Mouse (Mus musculus): ENCODE results near the gene Pnliprp2. TPM values are rescaled to one million over a fixed set of nuclear protein-coding genes. Genes with fewer than 3 reads are reported as not detected.

The Pnliprp2 gene
- not detected for polyA plus RNA-seq (2017; shearing (Covaris generic))

- no peak for ATAC-seq
Measured at GRCm38 (mm10) chr19:58759423-58759822, at the start of gene Pnliprp2. Pnliprp2 (plus strand) TSS chr19:58759719.

DNA sequence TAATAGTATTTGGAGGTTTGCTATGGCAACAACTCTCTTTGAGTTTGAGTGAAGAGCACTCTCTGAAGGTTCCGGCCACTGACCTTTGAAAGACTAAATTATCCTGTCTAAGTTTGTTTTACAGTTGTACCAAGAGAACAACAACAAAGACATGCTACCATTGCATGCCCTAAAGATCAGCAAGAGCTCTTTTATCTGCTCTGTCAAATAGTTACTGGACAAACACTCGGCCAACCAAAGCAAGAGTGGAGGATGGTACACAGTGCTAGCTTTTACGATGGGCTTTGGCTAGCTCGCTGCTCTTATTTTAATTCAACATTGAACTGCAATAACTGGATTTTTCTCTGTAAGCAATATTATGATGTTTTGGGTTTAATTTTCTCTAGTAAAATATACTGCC lies 41.6 kb upstream of the Pnliprp2 start:
- no peak for ATAC-seq

DNA sequence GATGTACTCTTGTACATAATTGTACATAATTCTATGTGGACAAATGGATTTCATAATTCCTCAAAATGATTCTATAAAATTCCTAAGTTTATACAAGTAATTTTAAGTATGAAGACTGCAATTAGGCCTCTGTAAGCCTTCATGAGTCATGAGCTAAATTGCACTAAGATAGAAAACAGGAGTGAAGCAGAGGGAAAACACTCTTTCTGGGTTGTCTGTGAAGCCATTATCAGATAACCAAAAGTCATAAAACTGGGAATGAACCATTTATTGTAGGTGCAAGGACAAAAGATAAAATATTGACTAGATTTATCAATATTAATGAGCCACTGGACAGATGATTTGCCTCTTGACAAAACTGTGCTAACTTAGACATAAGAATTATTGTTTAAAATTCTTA lies 39.1 kb upstream of the Pnliprp2 start:
- no peak for ATAC-seq

- no peak for ATAC-seq
Measured at GRCm38 (mm10) chr19:58726551-58726950, 33.0 kb upstream of the Pnliprp2 start.

DNA sequence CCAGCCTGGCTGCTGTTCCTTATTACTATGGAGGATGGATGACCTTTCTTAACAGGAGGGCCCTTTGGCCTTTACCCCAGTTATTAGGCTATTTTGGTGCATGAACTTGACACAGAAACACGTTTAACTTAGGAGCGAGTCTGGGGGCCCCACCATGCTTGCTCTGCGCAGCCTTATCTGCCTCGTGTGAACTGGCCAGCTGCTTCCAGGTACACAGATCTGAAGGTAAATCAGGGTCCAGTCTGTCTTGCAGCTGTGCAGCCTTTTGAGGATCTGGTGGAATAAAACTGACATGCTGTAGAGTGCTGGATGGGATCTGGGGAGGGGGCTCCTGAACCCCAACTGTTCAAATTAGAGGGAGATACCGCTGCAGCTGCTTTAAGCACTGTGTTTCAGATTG lies 31.8 kb upstream of the Pnliprp2 start:
- ATAC-seq: no peak

DNA sequence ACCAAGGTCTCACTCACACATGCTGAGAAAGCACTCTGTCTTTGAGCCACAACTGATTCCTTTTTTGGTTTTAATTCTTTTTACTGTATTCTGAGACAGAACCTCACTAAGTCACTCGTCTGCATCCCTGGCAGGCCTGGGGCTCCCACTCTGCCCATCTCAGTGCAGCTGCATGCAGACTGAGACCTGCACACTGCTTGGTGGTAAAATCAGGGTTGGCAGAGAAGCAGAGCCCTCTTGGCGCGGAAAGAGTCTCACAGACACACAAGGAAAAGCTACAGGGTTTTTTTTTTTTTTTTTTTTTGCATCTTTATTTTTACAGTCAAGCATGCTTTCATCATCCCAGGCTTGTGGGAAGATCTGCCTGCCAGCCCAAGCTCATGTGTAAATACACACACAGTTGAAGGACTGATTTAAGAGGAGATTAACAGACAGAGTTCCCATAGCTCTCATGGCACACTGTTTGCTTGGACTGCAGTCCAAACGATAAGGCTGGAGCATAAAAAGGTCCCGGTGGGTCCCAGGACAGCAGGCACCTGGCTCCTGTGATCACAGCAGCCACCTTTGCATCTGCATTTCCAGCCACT lies 31.0 kb upstream of the Pnliprp2 start, which contains the start of gene Pnliprp1:
Gene Pnliprp1 (plus strand): TSS at position 443 of the 587 bp plus-strand sequence.
- no peak for ATAC-seq

DNA sequence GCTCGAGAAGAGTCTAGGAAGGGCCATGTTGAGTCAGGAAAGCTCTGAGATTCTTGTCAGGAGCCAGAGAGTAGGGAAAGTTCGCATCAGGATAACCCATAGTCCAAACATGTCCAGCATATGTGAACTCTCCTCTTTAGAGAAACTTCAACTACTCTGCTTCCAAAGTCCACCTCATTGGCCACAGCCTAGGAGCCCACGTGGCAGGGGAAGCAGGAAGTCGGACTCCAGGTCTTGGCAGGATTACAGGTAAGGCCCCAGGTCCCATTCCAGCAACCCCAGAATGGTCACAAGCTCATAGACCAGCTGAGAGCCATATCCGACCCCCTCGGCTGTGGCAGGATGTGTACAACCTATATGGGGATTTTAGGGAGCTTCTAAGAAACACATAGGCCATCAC lies 26.3 kb upstream of the Pnliprp2 start:
- ATAC-seq: no peak

DNA sequence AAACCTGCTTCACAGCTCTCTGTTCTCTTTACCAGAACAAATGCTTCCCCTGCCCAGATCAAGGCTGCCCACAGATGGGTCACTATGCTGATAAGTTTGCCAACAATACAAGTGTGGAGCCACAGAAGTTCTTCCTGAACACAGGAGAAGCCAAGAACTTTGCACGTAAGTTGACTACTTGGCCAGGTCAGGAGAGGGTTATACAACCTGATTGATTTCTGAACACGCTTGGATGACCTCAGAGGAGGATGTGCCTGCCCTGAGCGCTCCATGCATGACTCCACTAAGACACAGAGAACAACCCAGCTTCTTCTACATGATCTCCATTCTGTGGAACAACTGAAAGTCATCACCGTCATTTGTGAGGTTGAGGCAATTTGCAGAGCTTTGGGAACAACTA lies 21.4 kb upstream of the Pnliprp2 start:
- no peak for ATAC-seq

GRCm38 (mm10) chr19:58741036-58741435 lies 18.5 kb upstream of the Pnliprp2 start:
- no peak for ATAC-seq

GRCm38 (mm10) chr19:58742711-58743110 lies 16.8 kb upstream of the Pnliprp2 start:
- no peak for ATAC-seq

DNA sequence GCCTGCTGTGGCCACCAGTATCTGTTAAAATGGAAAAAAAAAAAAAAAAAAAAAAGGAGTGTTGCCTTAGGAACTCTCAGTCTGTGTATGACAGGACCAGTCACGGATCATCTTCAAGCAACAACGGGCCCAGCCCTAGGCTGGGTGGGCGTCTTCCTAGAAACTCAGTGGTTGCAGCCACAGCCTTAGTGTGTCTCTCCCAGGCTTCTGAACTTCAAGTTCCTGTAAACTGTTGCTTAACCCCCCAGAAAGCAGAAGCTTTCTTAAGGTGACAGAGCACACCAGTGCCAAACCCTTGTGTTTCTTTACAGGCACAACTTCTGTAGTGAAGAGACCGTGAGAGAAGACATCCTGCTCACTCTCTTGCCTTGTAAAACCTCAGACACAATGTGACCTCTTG lies 15.8 kb upstream of the Pnliprp2 start:
- ATAC-seq: no peak

DNA sequence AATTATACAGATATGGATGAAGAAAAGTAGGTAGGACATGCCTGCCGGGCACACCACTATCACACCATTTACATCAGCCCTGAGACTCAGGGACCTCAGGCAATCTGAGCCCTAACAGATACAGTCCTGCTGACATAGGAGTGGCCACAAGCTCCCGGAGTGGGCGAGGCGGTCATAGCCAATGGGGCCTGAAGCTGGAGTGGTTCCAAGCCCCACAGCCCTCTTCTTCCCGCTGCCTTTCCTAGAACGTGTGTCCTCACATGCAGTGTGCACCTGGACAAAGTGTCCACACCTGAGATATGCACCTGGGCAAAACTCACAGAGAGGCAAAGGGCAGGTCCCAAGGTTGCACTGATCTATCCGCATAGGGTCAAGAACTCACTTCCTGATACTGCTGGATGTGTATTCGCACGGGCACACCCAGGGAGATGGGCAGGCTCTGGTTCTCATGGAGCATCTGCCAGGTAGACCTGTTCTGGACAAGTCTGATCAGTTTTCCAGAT lies 12.0 kb upstream of the Pnliprp2 start:
- ATAC-seq: no peak

DNA sequence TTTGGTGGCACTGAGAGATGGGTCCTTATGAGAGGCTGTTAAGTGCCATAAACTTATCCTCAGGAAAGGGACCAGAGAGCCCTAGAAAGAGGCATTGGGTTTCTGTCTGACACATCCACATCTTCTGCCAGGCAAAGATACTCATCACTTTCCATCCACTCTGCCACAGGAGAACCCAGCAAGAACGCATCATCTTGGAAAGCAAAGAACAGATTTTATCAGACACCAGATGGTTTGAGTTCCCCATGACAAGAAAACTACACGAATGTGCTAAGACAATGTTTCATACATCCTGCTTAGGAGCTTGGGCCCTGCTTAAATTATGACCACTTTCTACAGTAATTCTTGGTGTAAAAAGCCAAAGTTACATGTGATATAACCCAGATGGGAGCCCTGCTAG lies 8.7 kb upstream of the Pnliprp2 start:
- no peak for ATAC-seq

DNA sequence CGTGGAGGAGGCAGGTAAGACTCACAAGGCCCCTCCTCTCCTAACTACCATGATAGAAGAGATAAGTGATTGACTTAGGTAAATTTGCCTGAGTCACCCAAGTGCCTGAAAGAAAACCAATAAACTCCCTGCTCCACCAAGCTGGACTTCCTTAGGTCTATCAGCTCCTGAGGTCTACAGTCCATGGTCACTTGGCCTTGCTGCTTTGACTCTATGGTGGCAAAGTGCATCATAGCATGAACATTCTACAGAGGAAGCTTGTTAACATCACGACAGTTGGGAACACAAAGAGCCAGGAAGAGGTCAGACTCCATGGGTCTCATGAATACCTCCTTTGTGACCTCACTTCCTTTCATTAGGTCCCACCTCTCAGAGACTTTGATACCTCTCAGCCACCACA lies 8.0 kb upstream of the Pnliprp2 start:
- ATAC-seq: no peak

- ATAC-seq: no peak
Measured at GRCm38 (mm10) chr19:58758871-58759270, 648 bp upstream of the Pnliprp2 start.

DNA sequence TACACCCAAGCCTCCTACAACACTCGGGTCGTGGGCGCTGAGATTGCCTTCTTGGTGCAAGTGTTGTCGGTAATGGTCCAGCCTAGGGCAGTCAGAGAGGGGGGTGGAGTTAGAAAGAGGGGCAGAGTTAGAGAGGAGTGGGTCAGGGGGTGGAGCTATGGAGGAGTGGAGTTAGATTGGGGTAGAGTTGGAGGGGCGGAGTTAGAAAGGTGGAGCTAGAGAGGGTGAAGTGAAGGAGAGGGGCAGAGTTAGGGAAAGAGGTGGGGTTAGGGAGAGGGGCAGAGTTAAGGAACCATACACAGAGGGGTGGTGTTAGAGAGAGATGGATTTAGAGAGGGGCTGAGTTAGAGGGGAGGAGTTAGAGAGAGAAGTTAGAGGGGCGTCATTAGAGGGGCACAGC lies 2.8 kb downstream of the Pnliprp2 start:
- no peak for ATAC-seq

- no peak for ATAC-seq
Measured at GRCm38 (mm10) chr19:58762848-58763541, 3.5 kb downstream of the Pnliprp2 start.

DNA sequence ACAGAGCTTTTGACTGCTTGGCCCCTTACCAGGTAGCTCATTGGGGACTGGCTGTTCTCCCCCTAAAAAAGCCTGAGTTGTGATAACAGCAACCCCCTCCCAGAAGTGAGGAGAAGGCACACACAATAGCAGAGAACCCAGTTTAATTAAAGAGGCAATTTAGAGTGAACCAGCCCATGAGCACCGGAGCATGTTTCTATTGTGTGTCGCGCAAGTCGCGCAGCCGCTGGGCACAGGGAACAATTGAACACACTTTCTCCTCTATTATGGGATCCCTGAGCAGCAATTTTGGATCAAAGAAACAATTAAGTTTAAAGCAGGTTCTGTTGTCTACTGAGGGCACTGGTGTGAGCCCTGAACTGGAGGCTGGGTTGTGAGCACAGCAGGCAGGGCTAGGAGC lies 7.8 kb downstream of the Pnliprp2 start:
- ATAC-seq: no peak

GRCm38 (mm10) chr19:58776461-58776860 lies 16.9 kb downstream of the Pnliprp2 start:
- ATAC-seq: no peak

- no peak for ATAC-seq
Measured at GRCm38 (mm10) chr19:58781566-58781965, 22.0 kb downstream of the Pnliprp2 start.

- ATAC-seq: no peak
Measured at GRCm38 (mm10) chr19:58783938-58784337, 24.4 kb downstream of the Pnliprp2 start.

DNA sequence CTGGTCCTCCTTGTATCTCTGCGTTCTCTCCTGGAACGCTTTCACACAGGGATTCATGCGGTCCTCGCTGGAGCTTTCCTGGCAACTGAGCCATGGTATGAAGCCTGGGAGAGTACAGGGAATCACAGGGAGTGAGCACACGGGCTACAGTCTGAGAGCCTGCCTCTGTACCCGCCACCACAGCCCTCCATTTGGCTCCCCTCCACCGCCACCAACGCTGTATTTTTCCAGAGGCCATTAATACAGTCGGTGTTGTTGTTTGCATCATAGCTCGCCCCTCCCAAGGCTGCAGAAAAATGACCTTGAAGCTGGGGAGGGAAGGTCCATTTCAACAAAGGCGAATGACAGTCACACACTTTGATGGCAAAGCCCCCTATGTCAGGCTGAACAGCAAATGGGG lies 29.7 kb downstream of the Pnliprp2 start:
- no peak for ATAC-seq

DNA sequence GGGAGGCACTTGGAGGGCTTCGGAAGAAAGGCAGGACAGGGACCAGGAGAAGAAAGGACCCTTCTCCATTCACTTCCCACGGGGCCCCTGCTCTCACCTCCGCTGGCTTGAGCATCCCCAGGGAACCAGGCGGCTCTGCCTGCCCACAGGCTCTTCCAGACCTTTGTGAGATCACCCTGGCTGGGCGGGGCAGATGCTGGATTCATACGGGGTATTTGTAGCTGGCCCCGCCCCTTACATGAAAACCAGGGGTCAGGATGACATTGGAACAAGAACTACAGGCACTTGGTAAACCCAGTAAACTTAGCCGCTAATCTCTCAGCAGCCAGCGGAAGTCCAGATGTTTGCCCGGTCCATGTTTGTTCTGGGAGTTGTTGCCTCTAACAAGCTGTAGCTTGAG lies 34.8 kb downstream of the Pnliprp2 start, which contains the start of gene 1700019N19Rik:
Gene 1700019N19Rik (minus strand): TSS at position 178 of the 400 bp plus-strand sequence.
- ATAC-seq: no peak

DNA sequence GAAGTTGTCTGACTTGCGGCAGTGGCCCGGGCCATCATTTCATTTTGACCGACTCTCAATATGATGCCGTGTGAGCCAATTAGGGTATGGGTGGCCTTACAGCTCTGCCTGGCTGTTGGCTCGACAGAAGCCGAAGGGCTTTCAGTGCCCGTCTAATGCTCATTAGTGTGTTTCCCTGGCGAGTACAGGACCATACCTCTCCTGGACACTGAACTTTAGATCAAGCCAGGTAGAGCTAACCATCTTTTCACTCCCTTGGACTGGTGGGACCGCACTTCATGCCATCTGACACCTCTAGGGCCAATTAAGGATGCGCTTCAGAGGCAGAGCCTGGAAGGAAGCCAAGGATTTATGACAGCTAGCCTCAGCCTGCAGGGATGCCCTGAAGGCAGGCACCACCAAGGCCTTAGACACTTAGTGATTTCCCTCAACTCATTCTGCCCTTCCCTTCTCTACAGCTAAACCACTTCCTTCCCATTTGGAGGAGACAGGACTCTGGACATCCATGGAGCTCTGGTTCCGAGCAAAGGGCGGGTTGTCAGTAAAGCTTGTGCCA lies 35.7 kb downstream of the Pnliprp2 start:
- no peak for ATAC-seq
